In genomic region chr10:117571891-117572573, GRCm38 (mm10) we compare ENCODE assay signal across 8 mouse cellular contexts. TPM values are rescaled to one million over a fixed set of nuclear protein-coding genes. Genes with fewer than 3 reads are reported as not detected.
DNase-seq lines count a peak whose midpoint lies in the region; ATAC-seq lines count a peak whose summit lies in the region.

No protein-coding gene starts in this region.

- no peak for DNase-seq in lung, adult 18-20 months
- DNase-seq in intestine, embryonic 14.5 days (ENCODE audit: low spot score), result no peak
- DNase-seq in cerebellum, adult 18-20 months, result no peak
- DNase-seq in thymus, postnatal 14 days, result no peak

- H3K27ac ChIP-seq in lung, embryonic 15.5 days, result no peak overlapping the region
- H3K27ac ChIP-seq in forebrain, embryonic 13.5 days, result no peak overlapping the region
- 0 out of 2 replicates have a peak overlapping the region, but pooled peaks have one; percentile 44 for H3K27ac ChIP-seq in intestine, embryonic 14.5 days (ENCODE audit: low read depth)
- H3K27ac ChIP-seq in midbrain, embryonic 13.5 days, result no peak overlapping the region

- 16% methylated on average over 9 of the region's 9 CpGs for WGBS in lung, embryonic 15.5 days
- 15% methylated on average over 9 of the region's 9 CpGs for WGBS in forebrain, embryonic 13.5 days
- 17% methylated on average over 9 of the region's 9 CpGs for WGBS in intestine, embryonic 14.5 days
- WGBS in midbrain, embryonic 13.5 days, result 14% methylated on average over 9 of the region's 9 CpGs

- H3K9me3 ChIP-seq in lung, embryonic 15.5 days, result no peaks in the 10 kb centered on the region
- 0 out of 2 replicates have a peak, but pooled peaks cover under 1% of the 10 kb centered on the region for H3K9me3 ChIP-seq in forebrain, embryonic 13.5 days (replicated peaks)
- no peaks in the 10 kb centered on the region for H3K9me3 ChIP-seq in intestine, embryonic 14.5 days (ENCODE audit: control insufficient read depth, low read length)
- H3K9me3 ChIP-seq in midbrain, embryonic 13.5 days, result no peaks in the 10 kb centered on the region

- H3K36me3 ChIP-seq in lung, embryonic 15.5 days, result no peaks in the 10 kb centered on the region
- H3K36me3 ChIP-seq in forebrain, embryonic 13.5 days (ENCODE audit: poor library complexity, severe bottlenecking), result no peaks in the 10 kb centered on the region
- H3K36me3 ChIP-seq in intestine, embryonic 14.5 days (ENCODE audit: control insufficient read depth, insufficient read depth, low read length), result no peaks in the 10 kb centered on the region
- no peaks in the 10 kb centered on the region for H3K36me3 ChIP-seq in midbrain, embryonic 13.5 days

- peaks cover 13% of the 10 kb centered on the region for H3K4me1 ChIP-seq in lung, embryonic 15.5 days
- H3K4me1 ChIP-seq in forebrain, embryonic 13.5 days, result peaks cover 16% of the 10 kb centered on the region
- H3K4me1 ChIP-seq in intestine, embryonic 14.5 days (replicated peaks; ENCODE audit: control insufficient read depth, insufficient read depth, low read length), result 0 out of 2 replicates have a peak, but pooled peaks cover 6% of the 10 kb centered on the region
- peaks cover 20% of the 10 kb centered on the region for H3K4me1 ChIP-seq in midbrain, embryonic 13.5 days (replicated peaks)

- peak overlapping the region; percentile 40 for H3K4me3 ChIP-seq in lung, embryonic 15.5 days
- H3K4me3 ChIP-seq in forebrain, embryonic 13.5 days, result peak overlapping the region; percentile 35
- H3K4me3 ChIP-seq in intestine, embryonic 14.5 days (ENCODE audit: low read depth, low read length), result peak overlapping the region; percentile 23
- peak overlapping the region; percentile 35 for H3K4me3 ChIP-seq in midbrain, embryonic 13.5 days (replicated peaks)

- H3K4me2 ChIP-seq in lung, embryonic 15.5 days, result peak overlapping the region; percentile 82
- peak overlapping the region; percentile 69 for H3K4me2 ChIP-seq in forebrain, embryonic 13.5 days
- peak overlapping the region; percentile 50 for H3K4me2 ChIP-seq in intestine, embryonic 14.5 days (ENCODE audit: low read length)
- peak overlapping the region; percentile 67 for H3K4me2 ChIP-seq in midbrain, embryonic 13.5 days (replicated peaks)

- H3K9ac ChIP-seq in lung, embryonic 15.5 days, result peak overlapping the region; percentile 18; the same call in 1 of the 2 replicates
- H3K9ac ChIP-seq in forebrain, embryonic 13.5 days, result peak overlapping the region; percentile 43; the same call in 1 of the 2 replicates
- no peak overlapping the region for H3K9ac ChIP-seq in intestine, embryonic 14.5 days (ENCODE audit: low read length)
- no peak overlapping the region for H3K9ac ChIP-seq in midbrain, embryonic 13.5 days (replicated peaks)

- H3K27me3 ChIP-seq in lung, embryonic 15.5 days, result peaks cover 11% of the 10 kb centered on the region; the same call in 1 of the 2 replicates
- H3K27me3 ChIP-seq in forebrain, embryonic 13.5 days, result peaks cover 30% of the 10 kb centered on the region
- 0 out of 2 replicates have a peak, but pooled peaks cover 2% of the 10 kb centered on the region for H3K27me3 ChIP-seq in intestine, embryonic 14.5 days (replicated peaks; ENCODE audit: control insufficient read depth, insufficient read depth, low read length)
- peaks cover 24% of the 10 kb centered on the region for H3K27me3 ChIP-seq in midbrain, embryonic 13.5 days

- no peak for ATAC-seq in lung, embryonic 15.5 days (ENCODE audit: borderline replicate concordance, extremely low read depth, low FRiP score, low TSS enrichment)
- ATAC-seq in forebrain, embryonic 13.5 days, result no peak
- no peak for ATAC-seq in intestine, embryonic 14.5 days (replicated peaks; ENCODE audit: low FRiP score, low TSS enrichment, low read depth)
- no peak for ATAC-seq in midbrain, embryonic 13.5 days
- no peak for ATAC-seq in CD4-positive, CD25-positive, alpha-beta regulatory T cell, adult 4 months

RNA-seq across cellular contexts. Expression of gene Cpm, which starts 57.3 kb away (rescaled TPM):
- 41.8 and 49.3 TPM in 2 replicates for polyA plus RNA-seq in lung, embryonic 15.5 days (2015; fragmentation: Nextera tagmentation; extraction: Ambion mirVana)
- 4.3 and 4.7 TPM in 2 replicates for polyA plus RNA-seq in forebrain, embryonic 13.5 days (2015; fragmentation: Nextera tagmentation; extraction: Ambion mirVana)
- polyA plus RNA-seq in intestine, embryonic 14.5 days (2014; fragmentation: Nextera tagmentation; extraction: Ambion mirVana), result 66.6 and 85.8 TPM in 2 replicates
- 3.3 and 5.7 TPM in 2 replicates for polyA plus RNA-seq in midbrain, embryonic 13.5 days (2015; fragmentation: Nextera tagmentation; extraction: Ambion mirVana)
- polyA plus RNA-seq in CD4-positive, CD25-positive, alpha-beta regulatory T cell, adult 4 months (2017; shearing (Covaris generic)), result 10 to 100 TPM; 26.0 to 26.2 TPM

Comparison
In these comparisons a context has a peak if more than half of its experiments do, and no peak if none do; other contexts are left out.
1. H3K9ac ChIP-seq: peak in lung, embryonic 15.5 days (single experiment) and forebrain, embryonic 13.5 days (single experiment); none in intestine, embryonic 14.5 days (single experiment) and midbrain, embryonic 13.5 days (single experiment).
2. Peak in every context shown above with its lines, with median percentiles within 50 percentile points of each other: H3K4me2 ChIP-seq and H3K4me3 ChIP-seq.